Mouse (Mus musculus) kidney, postnatal 0 days (tissue): ENCODE measurements around the gene Dner. TPM values are rescaled to one million over a fixed set of nuclear protein-coding genes. Genes with fewer than 3 reads are reported as not detected.

Source experiments
- ATAC-seq: fragments of 200-750 bp; cut with Nextera tagmentation; replicated peaks from 2 replicates; pipeline ENCODE4 v1.8.0; 2017; ENCODE audit warnings: low read depth, moderate number of reproducible peaks, moderate TSS enrichment, moderate library complexity; ENCODE audit not compliant: low FRiP score
- DNase-seq: peaks from one replicate; pipeline ENCODE4 v3.0.0-alpha.2; 2016; ENCODE audit warnings: low spot score
- H3K27ac ChIP-seq: fragments of 300-500 bp; sonication (generic); 2 replicates; pipeline ENCODE4 v1.5.1; 2014; ENCODE audit warnings: mild to moderate bottlenecking
- H3K27me3 ChIP-seq: fragments of 300-500 bp; sonication (generic); 2 replicates; pipeline ENCODE4 v1.6.1; 2014; ENCODE audit warnings: low read length, mixed read lengths; ENCODE audit not compliant: insufficient read depth
- H3K36me3 ChIP-seq: fragments of 300-500 bp; sonication (generic); 2 replicates; pipeline ENCODE4 v1.6.1; 2014; ENCODE audit warnings: low read length, mixed read lengths; ENCODE audit not compliant: insufficient read depth
- H3K4me1 ChIP-seq: fragments of 300-500 bp; sonication (generic); replicated peaks from 2 replicates; pipeline ENCODE4 v1.6.1; 2014; ENCODE audit warnings: antibody characterized with exemption, low read length, mixed read lengths; ENCODE audit not compliant: insufficient read depth
- H3K4me2 ChIP-seq: fragments of 300-500 bp; sonication (generic); 2 replicates; pipeline ENCODE4 v1.6.1; 2014; ENCODE audit warnings: mild to moderate bottlenecking, low read length, moderate library complexity, mixed read lengths
- H3K4me3 ChIP-seq: fragments of 300-500 bp; sonication (generic); replicated peaks from 2 replicates; pipeline ENCODE4 v1.5.1; 2014; ENCODE audit warnings: low read depth, low read length
- H3K9ac ChIP-seq: fragments of 300-500 bp; sonication (generic); 2 replicates; pipeline ENCODE4 v1.6.1; 2014; ENCODE audit warnings: low read depth, low read length
- H3K9me3 ChIP-seq: fragments of 300-500 bp; sonication (generic); replicated peaks from 2 replicates; pipeline ENCODE4 v1.6.1; 2016; ENCODE audit warnings: low read length, inconsistent platforms, mixed read lengths
- CTCF ChIP-seq: IDR thresholded peaks from 2 replicates; pipeline ENCODE4 v1.5.1; 2016; ENCODE audit warnings: antibody characterized with exemption, low read depth, mild to moderate bottlenecking, moderate library complexity
- WGBS: fragments of 180-500 bp; shearing (Covaris S2); extraction: QIAGEN DNeasy Blood & Tissue Kit; methylation state at CpG from one replicate; pipeline ENCODE4 v1.1.7; 2014; 5-methylcytosine and 5-hydroxymethylcytosine counted together
- polyA plus RNA-seq: library from polyadenylated mRNA; unstranded; fragments of >200 nt; fragmentation: Nextera tagmentation; extraction: Ambion mirVana; gene quantifications from 2 replicates; pipeline ENCODE4 v1.2.1, GENCODE M21; 2015

Dner gene
- polyA plus RNA-seq, 1 experiment from 2014 or later, result 0.68 TPM

- Histone ChIP-seq H3K4me2 (no peak overlapping the region), H3K4me3 (no peak overlapping the region), H3K9me3 (no peaks in the 10 kb centered on the region), H3K4me1 (no peaks in the 10 kb centered on the region), H3K27ac (no peak overlapping the region), H3K9ac (no peak overlapping the region), H3K27me3 (no peaks in the 10 kb centered on the region), H3K36me3 (no peaks in the 10 kb centered on the region)
- TF ChIP-seq CTCF, result no peak
- DNase-seq (no peak), ATAC-seq (no peak)
- 89% methylated on average over 8 of the region's 8 CpGs for WGBS
Measured at GRCm38 (mm10) chr1:84479976-84480375, 216.0 kb downstream of the Dner start.

- no peak overlapping the region for H3K27ac ChIP-seq
- 91% methylated on average over 3 of the region's 3 CpGs for WGBS
- H3K9ac ChIP-seq, result no peak overlapping the region
- H3K9me3 ChIP-seq, result no peaks in the 10 kb centered on the region
- no peaks in the 10 kb centered on the region for H3K27me3 ChIP-seq
- no peaks in the 10 kb centered on the region for H3K36me3 ChIP-seq
- TF ChIP-seq CTCF, result no peak
- ATAC-seq (no peak), DNase-seq (no peak)
- no peak overlapping the region for H3K4me2 ChIP-seq
- H3K4me1 ChIP-seq, result no peaks in the 10 kb centered on the region
- H3K4me3 ChIP-seq, result no peak overlapping the region
Measured at GRCm38 (mm10) chr1:84474274-84474673, 221.7 kb downstream of the Dner start.

GRCm38 (mm10) chr1:84472260-84472659 is 223.8 kb downstream of the Dner start:
- no peaks in the 10 kb centered on the region for H3K9me3 ChIP-seq
- DNase-seq (no peak), ATAC-seq (no peak)
- H3K27ac ChIP-seq, result no peak overlapping the region
- no peaks in the 10 kb centered on the region for H3K4me1 ChIP-seq
- H3K4me3 ChIP-seq, result no peak overlapping the region
- no peaks in the 10 kb centered on the region for H3K36me3 ChIP-seq
- no peak for TF ChIP-seq CTCF
- WGBS, result 77% methylated on average over 2 of the region's 2 CpGs
- H3K9ac ChIP-seq, result no peak overlapping the region
- no peaks in the 10 kb centered on the region for H3K27me3 ChIP-seq
- H3K4me2 ChIP-seq, result no peak overlapping the region

GRCm38 (mm10) chr1:84470342-84470741 is 225.7 kb downstream of the Dner start:
- Histone ChIP-seq H3K27ac (no peak overlapping the region), H3K36me3 (no peaks in the 10 kb centered on the region), H3K4me2 (no peak overlapping the region), H3K27me3 (no peaks in the 10 kb centered on the region), H3K4me3 (no peak overlapping the region), H3K4me1 (no peaks in the 10 kb centered on the region), H3K9me3 (no peaks in the 10 kb centered on the region), H3K9ac (no peak overlapping the region)
- no peak for DNase-seq
- TF ChIP-seq CTCF, result peak; percentile 59
- ATAC-seq, result no peak
- 70% methylated on average over 4 of the region's 4 CpGs for WGBS

GRCm38 (mm10) chr1:84467664-84468063 is 228.4 kb downstream of the Dner start:
- DNase-seq (no peak), ATAC-seq (no peak)
- Histone ChIP-seq H3K4me2 (no peak overlapping the region), H3K36me3 (no peaks in the 10 kb centered on the region), H3K4me3 (no peak overlapping the region), H3K27ac (no peak overlapping the region), H3K9ac (no peak overlapping the region), H3K9me3 (no peaks in the 10 kb centered on the region), H3K4me1 (no peaks in the 10 kb centered on the region), H3K27me3 (no peaks in the 10 kb centered on the region)
- TF ChIP-seq CTCF, result no peak
- 80% methylated on average over 3 of the region's 3 CpGs for WGBS

GRCm38 (mm10) chr1:84464761-84465160 is 231.3 kb downstream of the Dner start:
- Histone ChIP-seq H3K4me1 (no peaks in the 10 kb centered on the region), H3K4me2 (no peak overlapping the region), H3K4me3 (no peak overlapping the region), H3K9me3 (no peaks in the 10 kb centered on the region), H3K9ac (no peak overlapping the region), H3K36me3 (no peaks in the 10 kb centered on the region), H3K27ac (no peak overlapping the region), H3K27me3 (no peaks in the 10 kb centered on the region)
- TF ChIP-seq CTCF, result no peak
- no peak for ATAC-seq
- no peak for DNase-seq
- 80% methylated on average over 3 of the region's 3 CpGs for WGBS

GRCm38 (mm10) chr1:84463976-84464662 is 231.9 kb downstream of the Dner start:
- ATAC-seq (no peak), DNase-seq (no peak)
- H3K4me3 ChIP-seq, result no peak overlapping the region
- 98% methylated on average over 5 of the region's 5 CpGs for WGBS
- H3K9me3 ChIP-seq, result no peaks in the 10 kb centered on the region
- no peaks in the 10 kb centered on the region for H3K36me3 ChIP-seq
- H3K27ac ChIP-seq, result no peak overlapping the region
- H3K4me2 ChIP-seq, result no peak overlapping the region
- no peaks in the 10 kb centered on the region for H3K4me1 ChIP-seq
- TF ChIP-seq CTCF, result no peak
- H3K27me3 ChIP-seq, result no peaks in the 10 kb centered on the region
- H3K9ac ChIP-seq, result no peak overlapping the region
